In the genomic region with DNA sequence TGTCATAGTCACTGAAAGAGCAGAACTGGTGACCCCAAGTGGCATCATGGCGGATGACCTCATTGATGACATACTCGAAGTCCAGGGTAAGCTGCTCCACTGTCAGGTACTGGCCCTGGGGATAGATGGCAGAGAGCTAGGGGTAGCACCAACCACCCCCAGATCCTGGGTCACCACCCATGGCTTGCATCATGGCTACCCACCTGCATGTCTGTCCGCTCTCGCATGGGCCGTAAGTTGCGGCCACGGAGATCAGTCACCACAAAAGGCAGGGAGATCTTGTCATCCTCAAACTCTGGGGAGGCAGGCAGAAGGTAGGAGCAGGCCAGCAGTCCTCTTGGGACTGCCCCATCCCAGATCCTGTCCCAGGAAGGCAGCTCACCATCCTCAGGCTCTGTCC, we compare ENCODE assay signal across 22 mouse cellular contexts. TPM values are rescaled to one million over a fixed set of nuclear protein-coding genes. Genes with fewer than 3 reads are reported as not detected.
DNase-seq lines count a peak whose midpoint lies in the region; ATAC-seq and TF ChIP-seq lines count a peak whose summit lies in the region.
"Had no signal": no experiment of that assay in that cellular context is flagged by ENCODE, and none has a peak within 500 bp of the region (broad histone marks: within the 10 kb centered on the region; RNA-seq: fewer than 3 reads in every experiment).

No protein-coding gene starts in this region.

- no peaks in the 10 kb centered on the region for H3K27me3 ChIP-seq in intestine, postnatal 0 days (replicated peaks; ENCODE audit: control insufficient read depth, insufficient read depth, low read length)
- no peaks in the 10 kb centered on the region for H3K27me3 ChIP-seq in intestine, embryonic 16.5 days (replicated peaks; ENCODE audit: control insufficient read depth, insufficient read depth, low read length)
- no peaks in the 10 kb centered on the region for H3K27me3 ChIP-seq in megakaryocyte, embryonic 14.5 days (replicated peaks)
- H3K27me3 ChIP-seq in midbrain, embryonic 11.5 days (ENCODE audit: control insufficient read depth, insufficient read depth, low read length) = no peaks in the 10 kb centered on the region
- no peaks in the 10 kb centered on the region for H3K27me3 ChIP-seq in midbrain, embryonic 16.5 days (ENCODE audit: control insufficient read depth, insufficient read depth, low read depth, low read length)
- H3K27me3 ChIP-seq: CH12.LX, Patski had no signal

- H3K4me3 ChIP-seq in intestine, postnatal 0 days (ENCODE audit: low read depth, low read length) = no peak overlapping the region
- no peak overlapping the region for H3K4me3 ChIP-seq in intestine, embryonic 16.5 days (ENCODE audit: low read length)
- peak overlapping the region; percentile 14 for H3K4me3 ChIP-seq in megakaryocyte, embryonic 14.5 days (replicated peaks)
- no peak overlapping the region for H3K4me3 ChIP-seq in midbrain, embryonic 11.5 days (ENCODE audit: low read depth, low read length)
- no peak overlapping the region for H3K4me3 ChIP-seq in midbrain, embryonic 16.5 days (ENCODE audit: low read depth, low read length)

- H3K27ac ChIP-seq in intestine, postnatal 0 days (ENCODE audit: low read depth, low read length) = peak overlapping the region; percentile 50
- H3K27ac ChIP-seq in intestine, embryonic 16.5 days (ENCODE audit: low read length) = no peak overlapping the region
- no peak overlapping the region for H3K27ac ChIP-seq in midbrain, embryonic 11.5 days (ENCODE audit: low read depth, low read length)
- H3K27ac ChIP-seq in midbrain, embryonic 16.5 days (ENCODE audit: low read length) = no peak overlapping the region

- H3K4me1 ChIP-seq in intestine, postnatal 0 days (replicated peaks; ENCODE audit: control insufficient read depth, insufficient read depth, low read length) = 0 out of 2 replicates have a peak, but pooled peaks cover 5% of the 10 kb centered on the region
- H3K4me1 ChIP-seq in intestine, embryonic 16.5 days (ENCODE audit: control insufficient read depth, insufficient read depth, low read length) = peaks cover 9% of the 10 kb centered on the region
- H3K4me1 ChIP-seq in megakaryocyte, embryonic 14.5 days = peaks cover 25% of the 10 kb centered on the region
- peaks cover 6% of the 10 kb centered on the region for H3K4me1 ChIP-seq in midbrain, embryonic 11.5 days (ENCODE audit: control insufficient read depth, insufficient read depth, low read length)
- peaks cover 12% of the 10 kb centered on the region for H3K4me1 ChIP-seq in midbrain, embryonic 16.5 days (ENCODE audit: control insufficient read depth, insufficient read depth, low read length)

- WGBS in intestine, postnatal 0 days = 97% methylated on average over 7 of the region's 7 CpGs
- WGBS in intestine, embryonic 16.5 days = 96% methylated on average over 7 of the region's 7 CpGs
- WGBS in midbrain, embryonic 11.5 days = 97% methylated on average over 7 of the region's 7 CpGs
- WGBS in midbrain, embryonic 16.5 days = 95% methylated on average over 7 of the region's 7 CpGs

- intact Hi-C loops in heart, postnatal 36 days (cut with DNase I) = no loop called here

- peak; percentile 81 for DNase-seq in heart, adult 11 months
- no peak for DNase-seq in heart, postnatal 36 days
- DNase-seq in midbrain, embryonic 11.5 days (ENCODE audit: low spot score, missing footprints) = peak; percentile 76
- DNase-seq: adrenal gland, adult 2 months; adrenal gland, adult 8-10 months; adrenal gland, postnatal 10 days; adrenal gland, postnatal 14 days; adrenal gland, postnatal 25 days; adrenal gland, postnatal 36 days; B cell, adult 2 months; cerebellum, adult 11 months; cerebellum, adult 11-12 months had no signal

- no peaks in the 10 kb centered on the region for H3K9me3 ChIP-seq in intestine, postnatal 0 days (ENCODE audit: control insufficient read depth)
- no peaks in the 10 kb centered on the region for H3K9me3 ChIP-seq in intestine, embryonic 16.5 days (ENCODE audit: control insufficient read depth, low read length)
- no peaks in the 10 kb centered on the region for H3K9me3 ChIP-seq in megakaryocyte, embryonic 14.5 days
- no peaks in the 10 kb centered on the region for H3K9me3 ChIP-seq in midbrain, embryonic 11.5 days (ENCODE audit: control insufficient read depth, low read length)
- H3K9me3 ChIP-seq in midbrain, embryonic 16.5 days (replicated peaks; ENCODE audit: control insufficient read depth, low read length, poor library complexity, severe bottlenecking) = no peaks in the 10 kb centered on the region
- H3K9me3 ChIP-seq: G1E had no signal

- H3K9ac ChIP-seq in intestine, postnatal 0 days (ENCODE audit: low read depth, low read length) = no peak overlapping the region
- H3K9ac ChIP-seq in intestine, embryonic 16.5 days (ENCODE audit: low read depth, low read length) = no peak overlapping the region
- no peak overlapping the region for H3K9ac ChIP-seq in midbrain, embryonic 11.5 days (ENCODE audit: low read length)
- H3K9ac ChIP-seq in midbrain, embryonic 16.5 days (ENCODE audit: low read depth, low read length) = no peak overlapping the region

- H3K4me2 ChIP-seq in intestine, postnatal 0 days (replicated peaks; ENCODE audit: low read depth) = no peak overlapping the region
- no peak overlapping the region for H3K4me2 ChIP-seq in intestine, embryonic 16.5 days (ENCODE audit: low read depth, low read length)
- no peak overlapping the region for H3K4me2 ChIP-seq in midbrain, embryonic 11.5 days
- no peak overlapping the region for H3K4me2 ChIP-seq in midbrain, embryonic 16.5 days (ENCODE audit: low read length)

- H3K36me3 ChIP-seq in intestine, postnatal 0 days (ENCODE audit: control insufficient read depth, insufficient read depth) = peaks cover 65% of the 10 kb centered on the region
- H3K36me3 ChIP-seq in intestine, embryonic 16.5 days (ENCODE audit: control insufficient read depth, insufficient read depth, low read length) = peaks cover 42% of the 10 kb centered on the region
- H3K36me3 ChIP-seq in megakaryocyte, embryonic 14.5 days (replicated peaks; ENCODE audit: low read length) = peaks cover 94% of the 10 kb centered on the region
- peaks cover 33% of the 10 kb centered on the region for H3K36me3 ChIP-seq in midbrain, embryonic 11.5 days (ENCODE audit: control insufficient read depth, insufficient read depth, low read length)
- peaks cover 41% of the 10 kb centered on the region for H3K36me3 ChIP-seq in midbrain, embryonic 16.5 days (ENCODE audit: control insufficient read depth, insufficient read depth, low read length)

- no peak for ATAC-seq in intestine, postnatal 0 days
- no peak for ATAC-seq in intestine, embryonic 16.5 days
- no peak for ATAC-seq in megakaryocyte, adult 5-6 weeks (ENCODE audit: poor library complexity, severe bottlenecking)
- no peak for ATAC-seq in midbrain, embryonic 11.5 days (ENCODE audit: low FRiP score)
- no peak for ATAC-seq in midbrain, embryonic 16.5 days
- ATAC-seq: activated CD4-positive, CD25-positive, alpha-beta regulatory T cell, adult 4 months; CD4-positive, CD25-positive, alpha-beta regulatory T cell, adult 4 months; Patski had no signal

- TF ChIP-seq CTCF in intestine, postnatal 0 days (IDR thresholded peaks at IDR 0.05; ENCODE audit: low read depth) = no peak

RNA-seq across cellular contexts. Expression of gene Dcaf15, which starts 6.2 kb away (rescaled TPM):
- 1 to 10 TPM; 8.1 to 8.2 TPM for total RNA-seq in heart, postnatal 36 days (2021)
- polyA plus RNA-seq in intestine, postnatal 0 days (2015; fragmentation: Nextera tagmentation; extraction: Ambion mirVana) = 8.6 and 10.4 TPM in 2 replicates
- polyA plus RNA-seq in intestine, embryonic 16.5 days (2015; fragmentation: Nextera tagmentation; extraction: Ambion mirVana) = 8.8 and 9.4 TPM in 2 replicates
- polyA plus RNA-seq in megakaryocyte, embryonic 14.5 days (2012; ENCODE audit: insufficient read depth, low replicate concordance) = 28.7 and 79.3 TPM in 2 replicates
- 11.3 and 13.6 TPM in 2 replicates for total RNA-seq in megakaryocyte, adult 5-6 weeks (2015)
- 14.8 and 16.4 TPM in 2 replicates for total RNA-seq in megakaryocyte, adult 5-6 weeks (2017)
- 12.2 and 14.3 TPM in 2 replicates for polyA plus RNA-seq in midbrain, embryonic 11.5 days (2014; fragmentation: Nextera tagmentation; extraction: Ambion mirVana)
- 20.6 and 24.7 TPM in 2 replicates for polyA plus RNA-seq in midbrain, embryonic 16.5 days (2015; fragmentation: Nextera tagmentation; extraction: Ambion mirVana)

RNA-seq across cellular contexts. Expression of gene Podnl1, which starts 27.4 kb away (rescaled TPM):
- total RNA-seq in heart, postnatal 36 days (2021) = not detected
- 0.29 and 0.46 TPM in 2 replicates for polyA plus RNA-seq in intestine, postnatal 0 days (2015; fragmentation: Nextera tagmentation; extraction: Ambion mirVana)
- polyA plus RNA-seq in intestine, embryonic 16.5 days (2015; fragmentation: Nextera tagmentation; extraction: Ambion mirVana) = 0.38 TPM in 2 replicates
- 0.75 TPM in 1 of 2 replicates, not detected in the other for polyA plus RNA-seq in megakaryocyte, embryonic 14.5 days (2012; ENCODE audit: insufficient read depth, low replicate concordance)
- 0.21 and 0.65 TPM in 2 replicates for total RNA-seq in megakaryocyte, adult 5-6 weeks (2015)
- total RNA-seq in megakaryocyte, adult 5-6 weeks (2017) = 0.12 and 0.62 TPM in 2 replicates
- polyA plus RNA-seq in midbrain, embryonic 11.5 days (2014; fragmentation: Nextera tagmentation; extraction: Ambion mirVana) = 0.25 and 0.32 TPM in 2 replicates
- polyA plus RNA-seq in midbrain, embryonic 16.5 days (2015; fragmentation: Nextera tagmentation; extraction: Ambion mirVana) = 0.53 and 0.70 TPM in 2 replicates
- total RNA-seq: G1E had no signal

RNA-seq across cellular contexts. Expression of gene Rfx1, which starts 31.7 kb away (rescaled TPM):
- 10 to 100 TPM; 11.0 to 12.3 TPM for total RNA-seq in heart, postnatal 36 days (2021)
- polyA plus RNA-seq in intestine, postnatal 0 days (2015; fragmentation: Nextera tagmentation; extraction: Ambion mirVana) = 3.1 and 3.3 TPM in 2 replicates
- polyA plus RNA-seq in intestine, embryonic 16.5 days (2015; fragmentation: Nextera tagmentation; extraction: Ambion mirVana) = 5.9 and 6.8 TPM in 2 replicates
- polyA plus RNA-seq in megakaryocyte, embryonic 14.5 days (2012; ENCODE audit: insufficient read depth, low replicate concordance) = 35.9 and 36.0 TPM in 2 replicates
- total RNA-seq in megakaryocyte, adult 5-6 weeks (2015) = 9.9 and 10.6 TPM in 2 replicates
- total RNA-seq in megakaryocyte, adult 5-6 weeks (2017) = 4.2 and 5.3 TPM in 2 replicates
- 6.0 and 7.8 TPM in 2 replicates for polyA plus RNA-seq in midbrain, embryonic 11.5 days (2014; fragmentation: Nextera tagmentation; extraction: Ambion mirVana)
- 11.3 and 11.7 TPM in 2 replicates for polyA plus RNA-seq in midbrain, embryonic 16.5 days (2015; fragmentation: Nextera tagmentation; extraction: Ambion mirVana)

RNA-seq across cellular contexts. Expression of gene Gm10643, which starts 33.4 kb away (rescaled TPM):
- total RNA-seq in heart, postnatal 36 days (2021) = 1 to 10 TPM; 4.1 to 4.5 TPM
- polyA plus RNA-seq in intestine, postnatal 0 days (2015; fragmentation: Nextera tagmentation; extraction: Ambion mirVana) = 1.0 and 1.1 TPM in 2 replicates
- 0.76 and 0.81 TPM in 2 replicates for polyA plus RNA-seq in intestine, embryonic 16.5 days (2015; fragmentation: Nextera tagmentation; extraction: Ambion mirVana)
- polyA plus RNA-seq in megakaryocyte, embryonic 14.5 days (2012; ENCODE audit: insufficient read depth, low replicate concordance) = not detected in 2 replicates
- 1.0 and 1.4 TPM in 2 replicates for total RNA-seq in megakaryocyte, adult 5-6 weeks (2015)
- 1.7 and 2.4 TPM in 2 replicates for total RNA-seq in megakaryocyte, adult 5-6 weeks (2017)
- 2.2 and 2.4 TPM in 2 replicates for polyA plus RNA-seq in midbrain, embryonic 11.5 days (2014; fragmentation: Nextera tagmentation; extraction: Ambion mirVana)
- 1.2 and 1.5 TPM in 2 replicates for polyA plus RNA-seq in midbrain, embryonic 16.5 days (2015; fragmentation: Nextera tagmentation; extraction: Ambion mirVana)

RNA-seq across cellular contexts. Expression of gene Cc2d1a, which starts 49.4 kb away (rescaled TPM):
- total RNA-seq in heart, postnatal 36 days (2021) = 10 to 100 TPM; 14.5 to 15.8 TPM
- 16.2 and 16.9 TPM in 2 replicates for polyA plus RNA-seq in intestine, postnatal 0 days (2015; fragmentation: Nextera tagmentation; extraction: Ambion mirVana)
- polyA plus RNA-seq in intestine, embryonic 16.5 days (2015; fragmentation: Nextera tagmentation; extraction: Ambion mirVana) = 25.3 and 26.0 TPM in 2 replicates
- 28.0 and 32.7 TPM in 2 replicates for polyA plus RNA-seq in megakaryocyte, embryonic 14.5 days (2012; ENCODE audit: insufficient read depth, low replicate concordance)
- 9.0 and 12.9 TPM in 2 replicates for total RNA-seq in megakaryocyte, adult 5-6 weeks (2015)
- total RNA-seq in megakaryocyte, adult 5-6 weeks (2017) = 5.8 and 9.8 TPM in 2 replicates
- polyA plus RNA-seq in midbrain, embryonic 11.5 days (2014; fragmentation: Nextera tagmentation; extraction: Ambion mirVana) = 7.6 and 8.9 TPM in 2 replicates
- 55.7 and 64.8 TPM in 2 replicates for polyA plus RNA-seq in midbrain, embryonic 16.5 days (2015; fragmentation: Nextera tagmentation; extraction: Ambion mirVana)

Comparison
In these comparisons a context has a peak if more than half of its experiments do, and no peak if none do; other contexts are left out.
1. DNase-seq: peak in heart, adult 11 months (single experiment) and midbrain, embryonic 11.5 days (single experiment); none in heart, postnatal 36 days (0 of 2).